Mouse (Mus musculus) lung, postnatal 0 days (tissue): ENCODE data around the gene Mrpl21. TPM values are rescaled to one million over a fixed set of nuclear protein-coding genes. Genes with fewer than 3 reads are reported as not detected.

Source experiments
- ATAC-seq: fragments of 200-750 bp; cut with Nextera tagmentation; 2 replicates; pipeline ENCODE4 v1.8.0; 2017; ENCODE audit warnings: moderate library complexity
- DNase-seq: peaks from one replicate; pipeline ENCODE4 v3.0.0-alpha.2; 2016; ENCODE audit warnings: low spot score
- H3K27ac ChIP-seq: fragments of 300-500 bp; sonication (generic); 2 replicates; pipeline ENCODE4 v1.5.1; 2014; ENCODE audit warnings: antibody characterized with exemption, mild to moderate bottlenecking, low read length, mixed read lengths
- H3K27me3 ChIP-seq: fragments of 300-500 bp; sonication (generic); replicated peaks from 2 replicates; pipeline ENCODE4 v1.6.1; 2014; ENCODE audit warnings: low read length, mixed read lengths; ENCODE audit not compliant: insufficient read depth
- H3K36me3 ChIP-seq: fragments of 300-500 bp; sonication (generic); 2 replicates; pipeline ENCODE4 v1.6.1; 2014; ENCODE audit warnings: low read length, mixed read lengths; ENCODE audit not compliant: insufficient read depth
- H3K4me1 ChIP-seq: fragments of 300-500 bp; sonication (generic); 2 replicates; pipeline ENCODE4 v1.6.1; 2014; ENCODE audit warnings: antibody characterized with exemption, low read depth, low read length, mixed read lengths; ENCODE audit not compliant: insufficient read depth
- H3K4me2 ChIP-seq: fragments of 300-500 bp; sonication (generic); replicated peaks from 2 replicates; pipeline ENCODE4 v1.6.1; 2014; ENCODE audit warnings: low read depth, mild to moderate bottlenecking, low read length, moderate library complexity, mixed read lengths
- H3K4me3 ChIP-seq: fragments of 300-500 bp; sonication (generic); 2 replicates; pipeline ENCODE4 v1.5.1; 2014; ENCODE audit warnings: low read depth, low read length
- H3K9ac ChIP-seq: fragments of 300-500 bp; sonication (generic); replicated peaks from 2 replicates; pipeline ENCODE4 v1.6.1; 2014; ENCODE audit warnings: low read depth, mild to moderate bottlenecking
- H3K9me3 ChIP-seq: fragments of 300-500 bp; sonication (generic); 2 replicates; pipeline ENCODE4 v1.6.1; 2016; ENCODE audit warnings: low read length, mixed read lengths
- CTCF ChIP-seq: IDR thresholded peaks from 2 replicates; pipeline ENCODE4 v1.5.1; 2016; ENCODE audit warnings: antibody characterized with exemption, mild to moderate bottlenecking
- EP300 ChIP-seq: IDR thresholded peaks from 2 replicates; pipeline ENCODE4 v1.6.1; 2016; ENCODE audit warnings: antibody characterized with exemption, mild to moderate bottlenecking, control low read depth
- WGBS: fragments of 180-500 bp; shearing (Covaris S2); extraction: QIAGEN DNeasy Blood & Tissue Kit; methylation state at CpG from one replicate; pipeline ENCODE4 v1.1.7; 2014; 5-methylcytosine and 5-hydroxymethylcytosine counted together
- microRNA-seq: library from miRNA; unstranded; fragments of <30 nt; microRNA quantifications from one replicate; pipeline ENCODE4, GENCODE M21; 2016
- polyA plus RNA-seq: library from polyadenylated mRNA; unstranded; fragments of >200 nt; fragmentation: Nextera tagmentation; extraction: Ambion mirVana; gene quantifications from 2 replicates; pipeline ENCODE4 v1.2.1, GENCODE M21; 2015

Gene Mrpl21
- polyA plus RNA-seq, 1 experiment from 2014 or later, result 72.7 TPM

GRCm38 (mm10) chr19:3333694-3334515, 51.2 kb downstream of the Mrpl21 start:
- Histone ChIP-seq H3K27ac (no peak overlapping the region), H3K4me2 (no peak overlapping the region)

GRCm38 (mm10) chr19:3334550-3334949, 51.8 kb downstream of the Mrpl21 start:
- no peak overlapping the region for H3K4me3 ChIP-seq
- H3K36me3 ChIP-seq, result no peaks in the 10 kb centered on the region
- WGBS, result 80% methylated on average over 4 of the region's 4 CpGs
- no peaks in the 10 kb centered on the region for H3K9me3 ChIP-seq
- H3K9ac ChIP-seq, result no peak overlapping the region
- H3K4me1 ChIP-seq, result 0 out of 2 replicates have a peak, but pooled peaks cover 5% of the 10 kb centered on the region
- no peak overlapping the region for H3K4me2 ChIP-seq
- DNase-seq, result no peak
- no peak for ATAC-seq
- H3K27ac ChIP-seq, result no peak overlapping the region
- H3K27me3 ChIP-seq, result no peaks in the 10 kb centered on the region
- no peak for TF ChIP-seq EP300
- TF ChIP-seq CTCF, result no peak

More at GRCm38 (mm10) chr19:3333694-3334515, 51.2 kb downstream of the Mrpl21 start:
- Histone ChIP-seq H3K36me3 (no peaks in the 10 kb centered on the region), H3K4me3 (no peak overlapping the region), H3K9ac (no peak overlapping the region), H3K4me1 (0 out of 2 replicates have a peak, but pooled peaks cover 5% of the 10 kb centered on the region), H3K9me3 (no peaks in the 10 kb centered on the region), H3K27me3 (no peaks in the 10 kb centered on the region)
- TF ChIP-seq EP300 (no peak), CTCF (no peak)
- 75% methylated on average over 17 of the region's 17 CpGs for WGBS
- ATAC-seq, result no peak
- DNase-seq, result no peak

GRCm38 (mm10) chr19:3335917-3336316, 53.2 kb downstream of the Mrpl21 start:
- Histone ChIP-seq H3K9me3 (no peaks in the 10 kb centered on the region), H3K36me3 (no peaks in the 10 kb centered on the region), H3K27ac (no peak overlapping the region), H3K4me3 (no peak overlapping the region), H3K4me2 (no peak overlapping the region), H3K9ac (no peak overlapping the region), H3K27me3 (no peaks in the 10 kb centered on the region), H3K4me1 (0 out of 2 replicates have a peak, but pooled peaks cover 2% of the 10 kb centered on the region)
- WGBS, result 58% methylated on average over 1 of the region's 1 CpGs
- ATAC-seq (no peak), DNase-seq (no peak)
- no peak for TF ChIP-seq EP300
- no peak for TF ChIP-seq CTCF

- H3K4me1 ChIP-seq, result 0 out of 2 replicates have a peak, but pooled peaks cover 2% of the 10 kb centered on the region
- no peak for DNase-seq
- 61% methylated on average over 8 of the region's 8 CpGs for WGBS
- no peak overlapping the region for H3K4me3 ChIP-seq
- no peaks in the 10 kb centered on the region for H3K36me3 ChIP-seq
- no peak for ATAC-seq
- no peak overlapping the region for H3K27ac ChIP-seq
- H3K9ac ChIP-seq, result no peak overlapping the region
- no peaks in the 10 kb centered on the region for H3K9me3 ChIP-seq
- H3K4me2 ChIP-seq, result no peak overlapping the region
- no peak for TF ChIP-seq EP300
- TF ChIP-seq CTCF, result no peak
- H3K27me3 ChIP-seq, result no peaks in the 10 kb centered on the region
Observed at GRCm38 (mm10) chr19:3336485-3337255, 54.0 kb downstream of the Mrpl21 start.

GRCm38 (mm10) chr19:3339187-3339586, 56.5 kb downstream of the Mrpl21 start:
- DNase-seq (no peak), ATAC-seq (no peak)
- Histone ChIP-seq H3K27ac (no peak overlapping the region), H3K4me3 (no peak overlapping the region), H3K36me3 (no peaks in the 10 kb centered on the region), H3K9me3 (no peaks in the 10 kb centered on the region), H3K4me2 (no peak overlapping the region), H3K27me3 (no peaks in the 10 kb centered on the region), H3K4me1 (0 out of 2 replicates have a peak, but pooled peaks cover 2% of the 10 kb centered on the region), H3K9ac (no peak overlapping the region)
- TF ChIP-seq CTCF (no peak), EP300 (no peak)
- 80% methylated on average over 8 of the region's 8 CpGs for WGBS

GRCm38 (mm10) chr19:3341021-3341420, 58.3 kb downstream of the Mrpl21 start:
- H3K9me3 ChIP-seq, result no peaks in the 10 kb centered on the region
- H3K4me1 ChIP-seq, result no peaks in the 10 kb centered on the region
- H3K4me2 ChIP-seq, result no peak overlapping the region
- no peaks in the 10 kb centered on the region for H3K27me3 ChIP-seq
- TF ChIP-seq EP300 (no peak), CTCF (no peak)
- no peak for DNase-seq
- H3K9ac ChIP-seq, result no peak overlapping the region
- 77% methylated on average over 3 of the region's 3 CpGs for WGBS
- no peaks in the 10 kb centered on the region for H3K36me3 ChIP-seq
- ATAC-seq, result no peak
- no peak overlapping the region for H3K4me3 ChIP-seq
- H3K27ac ChIP-seq, result no peak overlapping the region

Small RNA genes lying within 50 kb of the gene (microRNA-seq; reads per million reads assigned to microRNA genes)
- not detected for gene Mir6984

Other genes starting within 250 kb of the Mrpl21 start
- gene Ighmbp2, start 116 bp downstream of the Mrpl21 start, polyA plus RNA-seq, result 5.2 TPM in 2 replicates
- gene Cpt1a, start 39.4 kb downstream of the Mrpl21 start, polyA plus RNA-seq, result 46.6 and 47.9 TPM in 2 replicates
- 0.52 and 0.68 TPM in 2 replicates for gene Tesmin, start 106.0 kb downstream of the Mrpl21 start, polyA plus RNA-seq
- gene Gal, start 131.6 kb downstream of the Mrpl21 start, polyA plus RNA-seq, result 5.0 and 8.7 TPM in 2 replicates